Mouse (Mus musculus) olfactory bulb, adult 2 months (tissue): ENCODE measurements around the gene Nav2.

Source experiments
- CTCF ChIP-seq: fragments of 200-500 bp; IDR thresholded peaks from 2 replicates; pipeline ENCODE4 v1.5.1; 2012; ENCODE audit warnings: low read depth, mild to moderate bottlenecking, low read length, moderate library complexity; ENCODE audit not compliant: insufficient read depth
- POLR2A ChIP-seq: fragments of 200-500 bp; IDR thresholded peaks from 2 replicates; pipeline ENCODE4 v1.6.1; 2012; ENCODE audit warnings: mild to moderate bottlenecking, low read depth, low read length, moderate library complexity; ENCODE audit not compliant: insufficient read depth

- TF ChIP-seq CTCF (no peak), POLR2A (no peak)
These were observed 290.9 kb downstream of the Nav2 start for GRCm38 (mm10) chr7:49199366-49199765.
